Mouse (Mus musculus): ENCODE measurements around the gene Gsto2. TPM values are rescaled to one million over a fixed set of nuclear protein-coding genes. Genes with fewer than 3 reads are reported as not detected.

Gene Gsto2
- polyA plus RNA-seq, 1 experiment, result 0.84 TPM

DNA sequence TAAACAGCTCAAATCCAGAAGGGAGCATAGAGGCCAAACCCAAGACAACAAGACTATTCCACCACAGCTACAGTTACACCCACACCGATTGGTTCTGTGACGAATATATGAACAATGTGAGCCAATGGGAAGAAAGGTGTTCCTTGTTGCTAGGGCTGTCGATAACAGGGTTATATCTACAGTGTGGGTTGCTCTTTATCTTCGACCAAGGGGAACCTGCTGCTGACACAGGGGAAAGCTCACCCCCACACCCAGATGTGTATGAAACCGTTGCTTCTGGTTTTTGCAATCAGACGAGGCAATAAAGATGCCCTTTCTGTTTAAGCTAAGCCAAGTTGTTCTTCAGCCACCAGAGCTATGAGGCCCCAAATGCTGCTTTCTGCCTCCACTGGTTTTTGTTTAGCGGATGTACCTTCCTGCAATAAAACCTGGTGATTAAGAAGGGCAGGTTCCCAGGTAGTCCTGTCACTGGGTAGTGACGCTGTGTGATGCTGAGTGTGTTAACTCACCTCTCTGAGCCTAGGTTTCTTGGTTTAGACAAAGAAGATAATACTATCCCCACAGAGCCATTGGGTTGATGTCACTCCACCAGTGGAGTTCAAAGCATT is 33.2 kb downstream of the Gsto2 start:
- no peak for TF ChIP-seq POLR2A (IDR thresholded peaks at IDR 0.05; ENCODE audit: control insufficient read depth, extremely low read depth, insufficient read depth, low read length, poor library complexity)
- TF ChIP-seq CTCF (IDR thresholded peaks at IDR 0.05; ENCODE audit: borderline replicate concordance, control insufficient read depth, extremely low read depth, insufficient read depth, low read length, poor library complexity), result no peak
- WGBS, result 67% methylated on average over 8 of the region's 8 CpGs
- H3K4me1 ChIP-seq (replicated peaks; ENCODE audit: control insufficient read depth, insufficient read depth, low read length), result peaks cover 20% of the 10 kb centered on the region
- H3K27ac ChIP-seq (ENCODE audit: control insufficient read depth, insufficient read depth, low read length), result no peak overlapping the region
- no peaks in the 10 kb centered on the region for H3K27me3 ChIP-seq (ENCODE audit: control insufficient read depth, insufficient read depth, low read length)
- DNase-seq, result no peak
- peaks cover 33% of the 10 kb centered on the region for H3K36me3 ChIP-seq (ENCODE audit: control insufficient read depth, insufficient read depth, low read length)
- no peak overlapping the region for H3K4me3 ChIP-seq (ENCODE audit: control insufficient read depth, insufficient read depth, low read length)

DNA sequence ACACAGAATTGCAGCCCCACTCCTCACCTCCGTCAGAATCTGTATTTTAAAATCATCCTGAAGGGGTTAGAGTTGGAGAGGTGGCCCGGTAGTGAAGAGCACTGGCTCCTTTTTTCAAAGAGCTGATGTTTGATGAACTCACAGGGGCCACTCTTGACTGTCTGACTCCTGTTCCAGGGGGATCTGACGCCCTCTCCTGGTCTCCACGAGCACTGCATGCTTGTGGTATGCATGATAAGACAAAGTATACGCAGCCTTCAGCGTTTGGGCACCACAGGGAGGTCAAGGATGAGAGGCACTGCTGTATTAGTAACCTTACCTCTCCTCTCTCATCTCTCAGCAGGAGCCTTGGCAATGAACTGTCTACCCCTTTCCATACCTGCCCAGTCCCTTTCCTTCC is 34.7 kb downstream of the Gsto2 start:
- peaks cover 20% of the 10 kb centered on the region for H3K4me1 ChIP-seq (replicated peaks; ENCODE audit: control insufficient read depth, insufficient read depth, low read length)
- no peaks in the 10 kb centered on the region for H3K27me3 ChIP-seq (ENCODE audit: control insufficient read depth, insufficient read depth, low read length)
- H3K36me3 ChIP-seq (ENCODE audit: control insufficient read depth, insufficient read depth, low read length), result peaks cover 27% of the 10 kb centered on the region
- 85% methylated on average over 6 of the region's 6 CpGs for WGBS
- H3K4me3 ChIP-seq (ENCODE audit: control insufficient read depth, insufficient read depth, low read length), result no peak overlapping the region
- DNase-seq, result no peak
- H3K27ac ChIP-seq (ENCODE audit: control insufficient read depth, insufficient read depth, low read length), result no peak overlapping the region
- TF ChIP-seq CTCF (IDR thresholded peaks at IDR 0.05; ENCODE audit: borderline replicate concordance, control insufficient read depth, extremely low read depth, insufficient read depth, low read length, poor library complexity) (peak; percentile 26; the same call in 1 of the 2 replicates), POLR2A (IDR thresholded peaks at IDR 0.05; ENCODE audit: control insufficient read depth, extremely low read depth, insufficient read depth, low read length, poor library complexity) (no peak)

DNA sequence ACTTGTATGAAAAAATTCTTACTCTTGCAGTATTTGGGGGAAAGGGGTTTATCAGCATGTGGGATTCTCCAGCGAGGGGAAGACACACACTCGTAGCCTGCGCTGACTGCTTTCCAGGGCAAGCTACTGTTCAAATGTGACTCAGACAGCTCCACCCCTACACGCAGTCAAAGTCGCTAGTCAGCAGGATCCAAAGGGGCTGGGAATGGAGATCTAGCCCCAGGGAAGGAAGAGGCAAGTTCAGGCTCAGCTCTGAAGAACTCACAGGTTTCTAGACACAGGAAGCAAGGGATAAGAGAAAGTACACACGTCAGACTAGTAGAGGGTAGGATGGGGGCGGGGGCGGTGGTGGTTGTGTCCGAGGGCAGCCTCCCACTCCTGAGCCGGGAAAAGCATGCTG is 35.2 kb downstream of the Gsto2 start:
- Histone ChIP-seq H3K4me1 (replicated peaks; ENCODE audit: control insufficient read depth, insufficient read depth, low read length) (peaks cover 25% of the 10 kb centered on the region), H3K27ac (ENCODE audit: control insufficient read depth, insufficient read depth, low read length) (no peak overlapping the region), H3K4me3 (ENCODE audit: control insufficient read depth, insufficient read depth, low read length) (no peak overlapping the region), H3K27me3 (ENCODE audit: control insufficient read depth, insufficient read depth, low read length) (no peaks in the 10 kb centered on the region), H3K36me3 (ENCODE audit: control insufficient read depth, insufficient read depth, low read length) (peaks cover 22% of the 10 kb centered on the region)
- no peak for DNase-seq
- no peak for TF ChIP-seq CTCF (IDR thresholded peaks at IDR 0.05; ENCODE audit: borderline replicate concordance, control insufficient read depth, extremely low read depth, insufficient read depth, low read length, poor library complexity)
- no peak for TF ChIP-seq POLR2A (IDR thresholded peaks at IDR 0.05; ENCODE audit: control insufficient read depth, extremely low read depth, insufficient read depth, low read length, poor library complexity)
- 89% methylated on average over 10 of the region's 10 CpGs for WGBS

DNA sequence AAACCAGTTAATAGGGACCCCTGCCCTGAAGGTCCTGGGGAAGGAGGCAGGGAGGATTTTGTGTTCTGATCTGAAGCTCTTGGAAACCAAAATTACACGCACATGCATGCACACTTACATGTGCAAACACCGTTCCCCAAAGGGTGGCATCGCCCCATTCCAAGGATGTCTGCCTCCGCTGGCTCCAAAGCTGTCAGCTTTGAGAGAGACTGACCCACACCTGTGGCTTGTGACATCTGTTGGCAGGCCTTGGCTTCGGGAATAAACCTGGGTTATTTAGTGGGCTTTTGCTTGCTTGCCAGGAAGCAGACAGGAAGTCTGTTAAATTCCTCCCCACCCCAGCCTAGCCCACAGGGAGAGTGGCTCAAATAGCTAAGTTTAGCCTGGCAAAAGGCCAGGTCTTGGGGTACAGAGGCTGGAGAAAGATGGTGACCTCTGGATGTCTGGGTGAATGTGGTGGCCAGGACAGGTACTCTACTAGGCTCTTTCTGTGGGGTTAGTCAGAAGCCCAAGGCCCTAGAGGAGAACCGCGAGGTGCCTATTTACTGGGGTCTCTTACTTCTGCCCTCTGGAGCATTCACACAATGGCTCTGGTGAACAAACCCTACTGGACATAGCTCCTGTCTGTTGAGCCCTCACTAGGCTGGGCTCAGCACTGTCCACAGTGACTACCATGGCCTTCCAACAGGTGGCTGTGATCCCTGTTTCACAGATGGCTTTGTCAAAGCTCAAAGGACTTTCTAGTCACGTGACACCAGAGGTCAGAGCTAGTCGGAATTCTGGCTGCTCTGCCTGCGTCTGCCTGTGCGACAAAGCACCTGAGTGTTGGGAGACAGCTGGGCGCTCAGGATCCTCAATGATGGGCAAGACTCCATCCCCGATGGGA is 37.2 kb downstream of the Gsto2 start:
- no peaks in the 10 kb centered on the region for H3K27me3 ChIP-seq (ENCODE audit: control insufficient read depth, insufficient read depth, low read length)
- TF ChIP-seq POLR2A (IDR thresholded peaks at IDR 0.05; ENCODE audit: control insufficient read depth, extremely low read depth, insufficient read depth, low read length, poor library complexity) (no peak), CTCF (IDR thresholded peaks at IDR 0.05; ENCODE audit: borderline replicate concordance, control insufficient read depth, extremely low read depth, insufficient read depth, low read length, poor library complexity) (no peak)
- no peak overlapping the region for H3K4me3 ChIP-seq (ENCODE audit: control insufficient read depth, insufficient read depth, low read length)
- WGBS, result 67% methylated on average over 13 of the region's 13 CpGs
- H3K4me1 ChIP-seq (replicated peaks; ENCODE audit: control insufficient read depth, insufficient read depth, low read length), result peaks cover 31% of the 10 kb centered on the region
- H3K27ac ChIP-seq (ENCODE audit: control insufficient read depth, insufficient read depth, low read length), result no peak overlapping the region
- DNase-seq, result no peak
- H3K36me3 ChIP-seq (ENCODE audit: control insufficient read depth, insufficient read depth, low read length), result peaks cover 2% of the 10 kb centered on the region

- Histone ChIP-seq H3K27me3 (ENCODE audit: control insufficient read depth, insufficient read depth, low read length) (no peaks in the 10 kb centered on the region), H3K4me1 (replicated peaks; ENCODE audit: control insufficient read depth, insufficient read depth, low read length) (peaks cover 39% of the 10 kb centered on the region), H3K4me3 (ENCODE audit: control insufficient read depth, insufficient read depth, low read length) (no peak overlapping the region), H3K27ac (ENCODE audit: control insufficient read depth, insufficient read depth, low read length) (no peak overlapping the region), H3K36me3 (ENCODE audit: control insufficient read depth, insufficient read depth, low read length) (no peaks in the 10 kb centered on the region)
- no peak for TF ChIP-seq POLR2A (IDR thresholded peaks at IDR 0.05; ENCODE audit: control insufficient read depth, extremely low read depth, insufficient read depth, low read length, poor library complexity)
- no peak for TF ChIP-seq CTCF (IDR thresholded peaks at IDR 0.05; ENCODE audit: borderline replicate concordance, control insufficient read depth, extremely low read depth, insufficient read depth, low read length, poor library complexity)
- WGBS, result 93% methylated on average over 4 of the region's 4 CpGs
- no peak for DNase-seq
Observed at GRCm38 (mm10) chr19:47903679-47904078, 38.3 kb downstream of the Gsto2 start.

DNA sequence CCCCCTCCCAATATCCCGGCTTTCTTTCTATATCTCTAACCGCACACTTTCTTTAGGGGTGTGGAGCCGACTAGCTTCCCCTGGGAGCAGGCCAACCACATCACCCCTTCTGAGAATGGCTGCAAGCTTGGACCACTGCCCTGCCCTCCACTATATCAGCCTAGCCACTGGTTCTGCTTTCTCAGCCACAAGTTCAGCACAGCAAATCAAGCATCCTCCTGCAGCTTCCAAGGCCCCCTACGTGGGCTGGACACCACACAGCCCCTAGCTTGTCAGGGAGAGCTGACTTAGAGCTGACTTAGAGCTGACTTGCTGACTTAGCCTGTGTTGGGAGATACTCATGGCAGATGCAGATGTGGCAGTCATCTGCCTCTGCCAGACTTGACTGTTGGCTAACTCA is 39.7 kb downstream of the Gsto2 start:
- Histone ChIP-seq H3K36me3 (ENCODE audit: control insufficient read depth, insufficient read depth, low read length) (no peaks in the 10 kb centered on the region), H3K4me3 (ENCODE audit: control insufficient read depth, insufficient read depth, low read length) (no peak overlapping the region), H3K4me1 (replicated peaks; ENCODE audit: control insufficient read depth, insufficient read depth, low read length) (peaks cover 49% of the 10 kb centered on the region), H3K27ac (ENCODE audit: control insufficient read depth, insufficient read depth, low read length) (no peak overlapping the region), H3K27me3 (ENCODE audit: control insufficient read depth, insufficient read depth, low read length) (no peaks in the 10 kb centered on the region)
- no peak for DNase-seq
- TF ChIP-seq POLR2A (IDR thresholded peaks at IDR 0.05; ENCODE audit: control insufficient read depth, extremely low read depth, insufficient read depth, low read length, poor library complexity) (no peak), CTCF (IDR thresholded peaks at IDR 0.05; ENCODE audit: borderline replicate concordance, control insufficient read depth, extremely low read depth, insufficient read depth, low read length, poor library complexity) (no peak)
- 68% methylated on average over 4 of the region's 4 CpGs for WGBS

Measured in thymus, adult 2 months (tissue).